Mouse (Mus musculus): ENCODE measurements at regions not wholly inside any gene's neighbourhood (a gene's known extent, or its start where the extent isn't known, plus 50 kb on each side); places are given as distances from the start of the nearest gene placed in this dataset.

GRCm38 (mm10) chr11:18068085-18068484 is 114.4 kb upstream of the Etaa1 start:
- TF ChIP-seq EP300 (IDR thresholded peaks at IDR 0.05; ENCODE audit: low read depth) = no peak
- TF ChIP-seq CTCF (IDR thresholded peaks at IDR 0.05; ENCODE audit: low read depth) = no peak

Measured in liver, embryonic 14.5 days (tissue).